Mouse (Mus musculus) thymus, postnatal 0 days (tissue): ENCODE measurements at regions not wholly inside any gene's neighbourhood (a gene's known extent, or its start where the extent isn't known, plus 50 kb on each side); places are given as distances from the start of the nearest gene placed in this dataset.
"Not testable (repeated sequence)": the region's sequence is repeated elsewhere in the genome, so short reads cannot be mapped to it uniquely, and the experiment has no call there.

Source experiments
- DNase-seq: peaks from one replicate; pipeline ENCODE4 v3.0.0-alpha.2; 2015; ENCODE audit warnings: low spot score

GRCm38 (mm10) chr19:35890191-35890590 lies 167.1 kb downstream of the Htr7 start:
- DNase-seq = no peak

GRCm38 (mm10) chr19:35886270-35886669 lies 171.0 kb downstream of the Htr7 start:
- no peak for DNase-seq

- no peak for DNase-seq
These were observed 175.4 kb downstream of the Htr7 start for GRCm38 (mm10) chr19:35881810-35882485.

- no peak for DNase-seq
These were observed 181.8 kb downstream of the Htr7 start for GRCm38 (mm10) chr19:35875464-35875863.

- no peak for DNase-seq
These were observed 186.6 kb downstream of the Htr7 start for GRCm38 (mm10) chr19:35870720-35871119.

GRCm38 (mm10) chr19:35868543-35868942 lies 188.8 kb downstream of the Htr7 start:
- DNase-seq = no peak

GRCm38 (mm10) chr19:35863049-35863448 lies 194.3 kb downstream of the Htr7 start:
- no peak for DNase-seq

GRCm38 (mm10) chr19:35861421-35861820 lies 195.9 kb downstream of the Htr7 start:
- DNase-seq = no peak

GRCm38 (mm10) chr19:35832992-35833391 lies 224.3 kb downstream of the Htr7 start:
- peak; percentile 11 for DNase-seq

- no peak for DNase-seq
These were observed 231.2 kb downstream of the Htr7 start for GRCm38 (mm10) chr19:35826074-35826473.

- no peak for DNase-seq
These were observed 237.7 kb downstream of the Htr7 start for GRCm38 (mm10) chr19:35819626-35820025.

- no peak for DNase-seq
These were observed 262.6 kb downstream of the Htr7 start for GRCm38 (mm10) chr19:35794661-35795060.

- no peak for DNase-seq
These were observed 269.9 kb downstream of the Htr7 start for GRCm38 (mm10) chr19:35787246-35788021.

- not testable (repeated sequence) for DNase-seq
These were observed 295.6 kb downstream of the Htr7 start for GRCm38 (mm10) chr19:35761750-35762149.

- DNase-seq = no peak
These were observed 297.6 kb downstream of the Htr7 start for GRCm38 (mm10) chr19:35759701-35760100.

GRCm38 (mm10) chr19:35755494-35755893 lies 301.8 kb downstream of the Htr7 start:
- no peak for DNase-seq

- no peak for DNase-seq
These were observed 321.6 kb downstream of the Htr7 start for GRCm38 (mm10) chr19:35735754-35736153.

GRCm38 (mm10) chr19:35728436-35729060 lies 328.8 kb downstream of the Htr7 start:
- DNase-seq = no peak
